Mouse (Mus musculus) MEL-GATA-1-ER (cell line): ENCODE data around the gene Vwa1.
A peak's percentile ranks its signal among the peaks of the same experiment; 100 is the strongest.
"Not testable (repeated sequence)": the region's sequence is repeated elsewhere in the genome, so short reads cannot be mapped to it uniquely, and the experiment has no call there.

Experiments
- DNase-seq: peaks from one replicate; pipeline ENCODE4 v3.0.0-alpha.2; 2012; ENCODE audit warnings: low read depth; ENCODE audit errors: extremely low read depth

Gene Vwa1

DNA sequence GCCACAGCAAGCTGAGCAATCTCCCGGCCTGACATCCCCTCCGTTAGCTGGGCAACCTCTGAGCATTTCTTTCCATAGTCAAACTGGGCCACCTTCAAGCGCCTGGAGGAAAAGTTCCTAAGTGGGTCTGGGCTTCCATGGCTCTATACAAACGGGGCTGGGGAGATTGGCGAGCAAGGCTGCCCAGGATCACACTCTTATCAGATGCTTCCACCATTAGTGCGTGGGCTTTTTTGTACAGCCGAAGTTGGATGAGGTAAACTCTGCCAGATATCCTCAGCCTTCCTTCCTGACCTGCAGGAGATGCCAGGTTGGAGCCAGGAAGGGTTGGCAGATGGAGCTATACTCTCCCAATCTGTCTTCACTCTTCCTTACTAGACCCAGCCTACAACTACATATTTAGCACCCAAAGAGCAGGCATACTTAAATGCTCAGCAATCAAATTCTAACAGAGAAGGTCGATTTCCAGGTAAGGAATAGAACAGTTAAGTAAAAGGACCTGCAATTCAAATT is 28.4 kb downstream of the Vwa1 start:
- DNase-seq: no peak

DNA sequence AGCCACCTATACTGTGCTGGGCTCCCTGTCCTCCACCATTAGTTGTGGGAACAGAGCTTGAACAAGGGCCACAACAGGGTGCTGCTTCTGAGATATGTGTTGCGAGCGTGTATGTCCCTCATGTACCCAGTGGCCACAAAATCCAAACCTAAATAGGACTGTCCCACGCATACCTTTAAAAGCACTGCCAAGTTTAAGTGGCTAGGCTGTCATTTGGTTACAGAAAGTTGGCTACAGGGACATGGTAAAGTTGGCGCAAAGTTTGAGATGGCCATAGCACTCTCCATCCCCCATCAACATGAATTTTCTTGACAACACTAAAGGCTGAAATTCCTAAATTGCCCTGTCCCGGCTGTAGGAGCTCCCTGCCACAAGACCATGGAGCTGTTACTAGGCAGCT is 29.4 kb downstream of the Vwa1 start:
- no peak for DNase-seq

DNA sequence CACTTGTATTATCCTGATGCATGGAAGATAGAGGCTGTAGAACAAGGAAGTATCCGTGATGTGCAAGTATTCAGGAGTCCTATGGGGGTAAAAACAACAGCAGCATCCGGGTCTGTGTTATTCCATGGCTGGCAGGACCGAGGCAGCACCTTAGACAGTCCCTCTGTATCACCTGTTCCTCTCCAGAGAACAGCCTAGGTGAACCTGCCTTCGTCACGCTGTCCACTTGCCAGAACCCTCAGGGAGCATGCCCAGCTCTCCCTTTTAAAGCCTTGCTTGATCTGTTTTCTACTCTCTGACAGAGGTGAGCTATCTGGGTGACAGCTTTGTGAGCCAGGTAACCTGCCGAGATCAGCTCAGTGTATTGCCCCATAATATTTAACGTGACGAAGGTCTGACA is 30.0 kb downstream of the Vwa1 start:
- no peak for DNase-seq

DNA sequence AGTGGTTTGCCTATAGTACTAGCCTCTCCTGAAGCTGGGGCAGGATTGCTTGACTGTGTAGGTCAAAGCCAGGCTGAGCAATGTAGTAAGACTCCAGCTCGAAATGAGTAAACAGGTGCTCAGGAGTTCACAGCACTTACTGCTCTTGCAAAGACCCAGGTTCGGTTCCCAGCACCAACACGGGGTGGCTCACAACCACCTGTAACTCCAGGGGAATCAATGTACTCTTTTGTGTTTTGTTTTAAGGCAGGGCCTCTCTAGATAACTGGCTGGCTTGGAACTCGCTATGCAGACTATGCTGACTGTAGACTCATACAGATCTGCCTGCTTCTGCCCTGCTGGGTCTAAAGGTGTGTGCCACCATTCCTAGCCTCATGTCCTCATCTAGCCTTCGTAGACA is 31.8 kb downstream of the Vwa1 start:
- DNase-seq: no peak

DNA sequence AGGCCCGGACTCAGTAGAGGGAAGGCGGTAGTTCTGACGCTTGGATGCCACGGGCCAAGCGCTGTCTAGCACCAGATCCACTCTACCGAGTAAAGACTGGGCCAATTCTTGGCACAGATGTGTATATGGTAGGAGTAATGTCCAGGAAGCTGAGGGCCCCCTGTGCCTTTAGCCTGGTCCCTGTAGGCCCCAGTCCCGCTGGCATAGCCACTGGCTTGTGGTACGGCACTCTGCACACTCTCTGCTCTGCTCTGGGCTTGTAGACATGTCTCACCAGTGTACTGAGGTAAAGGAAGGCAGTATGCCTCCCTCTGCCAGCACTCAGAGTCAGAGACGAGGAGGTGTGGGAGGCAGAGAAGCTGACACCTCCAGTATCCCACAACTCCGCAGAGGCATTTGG is 33.8 kb downstream of the Vwa1 start:
- not testable (repeated sequence) for DNase-seq

DNA sequence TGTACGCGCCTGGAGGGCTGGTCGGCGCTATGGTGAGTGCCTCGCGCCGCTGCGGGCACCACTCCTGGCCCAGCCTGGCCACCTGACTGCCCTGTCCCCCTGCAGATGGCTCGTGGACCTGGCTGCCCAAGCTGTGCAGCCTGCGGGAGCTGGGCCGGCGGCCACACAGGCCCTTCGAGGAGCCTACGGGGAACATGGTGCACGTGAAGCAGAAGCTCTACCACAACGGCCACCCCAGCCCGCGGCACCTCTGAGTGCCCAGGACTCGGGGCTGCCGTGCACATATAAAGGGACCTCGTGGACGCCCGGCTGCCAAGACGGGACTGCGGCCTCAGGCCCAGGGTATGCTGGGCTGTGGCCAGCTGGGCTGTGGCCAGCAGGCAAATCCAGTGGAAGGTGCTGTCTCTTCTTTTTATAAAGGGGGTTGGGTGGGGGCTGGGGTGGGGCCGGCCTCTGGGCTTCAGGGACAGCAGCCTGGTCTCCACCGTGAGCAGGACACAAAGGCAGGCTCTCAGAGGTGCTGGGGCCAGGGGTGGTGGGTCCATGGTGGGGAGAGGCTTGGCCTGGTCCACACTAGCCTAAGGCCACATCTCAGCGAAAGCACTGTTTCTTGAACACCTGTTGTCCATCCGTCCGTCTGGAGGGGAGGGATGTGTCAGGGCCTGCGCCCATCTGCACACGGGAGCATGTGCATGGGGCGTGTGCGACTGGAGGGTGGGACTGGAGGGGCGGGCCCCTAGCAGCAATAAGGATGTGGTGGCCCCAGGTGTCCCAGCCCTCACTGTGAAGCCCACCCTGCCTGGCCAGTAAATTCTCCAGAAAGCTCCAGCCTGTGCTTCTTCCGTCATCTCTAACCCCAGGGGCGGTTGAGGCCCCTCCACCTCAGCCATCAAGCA is 34.5 kb downstream of the Vwa1 start:
- DNase-seq: no peak

DNA sequence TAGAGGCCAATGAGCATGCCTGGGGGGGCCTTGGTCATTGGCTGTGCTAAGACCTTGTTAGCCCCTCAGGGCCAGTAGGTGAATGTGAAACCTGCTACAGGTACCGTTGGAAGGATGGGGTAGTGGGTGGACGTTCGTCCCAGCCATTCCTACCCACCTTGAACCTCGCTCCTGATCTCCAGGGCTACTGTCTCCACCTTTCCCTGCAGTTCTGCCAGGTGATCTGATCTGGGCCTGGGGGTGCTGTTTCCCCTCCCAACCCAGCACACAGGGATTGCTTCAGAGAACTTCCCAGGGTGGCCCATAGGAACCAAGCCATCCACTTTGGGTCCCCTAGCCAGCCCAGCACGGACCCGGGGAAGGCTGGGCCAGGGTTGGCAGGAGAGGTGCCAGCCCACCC is 35.3 kb downstream of the Vwa1 start:
- DNase-seq: no peak

DNA sequence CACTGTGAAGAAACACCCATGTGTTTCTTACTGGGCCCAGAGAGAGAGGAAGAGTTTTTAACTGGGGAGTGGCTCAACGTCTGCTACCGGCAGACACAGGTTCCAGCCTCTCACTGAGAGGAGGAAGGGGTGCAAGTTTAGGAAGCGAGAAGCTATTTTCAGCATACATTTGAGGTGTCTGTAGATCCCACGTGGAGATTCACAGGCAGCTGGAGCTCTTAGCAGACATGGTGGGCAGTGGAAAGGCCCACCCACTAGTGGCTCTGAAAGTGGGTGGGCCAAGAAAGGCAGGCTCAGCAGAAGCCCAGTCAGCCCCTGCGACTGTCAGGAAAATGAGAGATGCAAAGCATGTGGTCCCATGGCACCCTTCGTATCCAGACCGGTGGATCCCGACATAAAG is 36.2 kb downstream of the Vwa1 start:
- DNase-seq: no peak

DNA sequence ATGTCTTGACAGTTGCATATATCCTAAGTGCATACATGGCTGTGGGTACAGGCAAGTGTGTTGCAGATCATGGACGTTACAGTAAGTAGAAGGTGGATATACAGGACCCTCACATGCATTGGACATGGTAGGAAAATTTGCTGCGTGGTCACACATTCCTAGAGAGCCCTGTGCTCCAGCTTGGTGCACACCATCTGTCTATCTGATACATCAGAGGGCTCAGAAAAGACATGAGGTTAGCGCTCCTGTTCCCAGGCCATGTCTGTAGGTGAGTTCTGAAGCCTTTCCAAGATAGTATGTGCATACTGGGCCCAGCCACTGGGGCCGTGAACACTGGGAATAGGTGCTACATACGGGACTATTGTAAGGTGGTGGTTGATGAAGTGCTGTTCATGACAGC is 38.1 kb downstream of the Vwa1 start:
- DNase-seq: no peak

DNA sequence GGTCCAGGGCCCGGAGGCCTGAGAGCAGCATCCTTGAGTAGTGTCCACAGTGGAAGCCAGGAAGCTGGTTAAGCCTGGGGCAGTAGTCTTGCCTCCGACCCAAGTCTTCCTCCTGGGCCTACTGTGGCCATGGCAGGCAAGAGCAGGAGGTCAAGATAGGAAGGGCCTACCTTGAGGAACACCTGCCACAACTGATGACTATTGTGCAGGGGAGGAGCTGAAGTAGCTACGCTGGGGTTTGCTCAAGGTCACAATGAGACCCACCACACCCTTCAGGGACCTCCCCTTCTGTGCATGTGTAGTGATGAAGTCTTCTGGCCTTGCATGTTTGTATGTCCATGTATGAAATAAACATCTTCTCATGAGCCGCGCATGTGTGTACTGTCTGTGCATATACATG is 38.7 kb downstream of the Vwa1 start:
- DNase-seq: no peak

DNA sequence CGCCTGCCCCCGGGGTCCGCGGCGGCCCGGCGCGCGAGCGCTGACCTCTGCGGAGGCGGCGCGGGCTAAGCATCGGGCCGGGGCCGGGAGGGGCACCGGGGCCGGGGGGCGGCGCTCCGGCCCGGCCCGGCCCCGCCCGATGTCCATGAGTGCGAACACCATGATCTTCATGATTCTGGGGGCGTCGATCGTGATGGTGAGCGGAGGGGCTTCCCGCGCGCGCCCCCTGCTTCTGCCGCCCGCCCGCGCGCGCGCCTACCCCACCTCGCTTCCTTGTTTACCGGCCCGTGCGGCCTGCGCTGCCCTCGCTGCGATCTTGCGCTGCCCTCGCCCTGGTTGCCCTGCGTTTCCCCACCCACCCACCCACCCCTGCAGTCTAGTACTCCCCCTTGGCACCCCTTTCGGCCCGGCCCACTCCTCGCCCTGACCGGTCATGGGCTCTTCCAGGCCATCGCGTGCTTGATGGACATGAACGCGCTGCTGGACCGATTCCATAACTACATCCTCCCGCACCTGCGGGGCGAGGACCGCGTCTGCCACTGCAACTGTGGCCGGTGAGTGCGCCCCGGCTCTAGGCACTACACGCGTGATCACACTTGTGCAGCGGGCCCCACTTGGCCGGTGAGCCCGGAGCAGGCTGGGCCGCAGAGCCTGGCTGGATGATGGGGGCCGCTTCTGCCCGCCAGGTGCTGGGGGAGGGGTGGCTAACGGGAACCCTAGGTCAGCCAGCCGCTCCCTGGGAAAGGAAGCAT is 39.4 kb downstream of the Vwa1 start:
- no peak for DNase-seq

DNA sequence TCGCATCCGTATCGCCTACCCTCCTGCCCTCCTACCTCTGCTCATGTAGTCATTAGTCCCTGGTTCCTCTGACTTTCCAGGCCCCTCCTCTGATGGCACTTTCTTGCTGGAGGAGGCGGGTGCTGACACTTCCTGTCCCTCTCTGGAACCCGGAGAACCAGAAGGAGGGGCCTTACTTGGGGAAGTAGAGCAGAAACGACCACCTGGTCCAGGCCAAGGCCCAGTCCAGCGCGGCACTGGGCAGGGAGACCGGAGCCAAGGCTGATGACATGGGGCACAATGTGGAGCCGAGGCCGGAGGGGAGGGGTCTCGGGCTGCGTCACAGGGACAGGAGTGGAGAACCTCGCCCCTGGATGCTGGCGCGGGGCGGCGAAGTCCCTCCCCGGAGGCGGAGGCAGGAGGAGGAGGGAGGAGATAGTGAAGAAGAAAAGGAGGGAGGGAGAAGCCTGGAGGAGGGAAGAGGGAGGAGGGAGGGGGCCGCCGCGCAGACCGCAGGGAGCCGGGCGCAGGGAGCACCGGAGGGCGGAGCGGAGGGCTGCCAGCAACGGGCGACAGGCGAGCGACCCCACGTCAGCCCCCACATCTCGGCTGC is 40.1 kb downstream of the Vwa1 start, which contains the start of gene Tmem240:
TSS of gene Tmem240 (plus strand) at position 451 of the 592 bp plus-strand sequence.
- peak; percentile 78 for DNase-seq

DNA sequence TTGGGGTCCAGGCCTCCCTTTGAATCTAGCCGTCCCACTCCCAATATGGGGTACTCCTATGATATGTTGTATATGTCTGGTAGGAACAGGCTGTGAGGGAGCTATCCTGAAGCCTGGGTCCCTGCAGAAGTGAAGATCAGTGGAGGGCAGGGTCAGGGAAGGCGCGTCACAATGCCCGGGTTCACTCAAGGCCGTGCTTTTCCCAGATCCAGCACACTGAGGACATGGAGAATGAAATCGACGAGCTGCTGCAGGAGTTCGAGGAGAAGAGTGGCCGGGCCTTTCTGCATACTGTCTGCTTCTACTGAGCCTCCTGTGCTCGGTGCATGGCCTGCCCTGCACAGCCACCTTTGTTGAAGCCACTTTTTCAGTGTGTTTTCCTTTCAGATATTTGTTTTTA is 41.2 kb downstream of the Vwa1 start:
- no peak for DNase-seq

DNA sequence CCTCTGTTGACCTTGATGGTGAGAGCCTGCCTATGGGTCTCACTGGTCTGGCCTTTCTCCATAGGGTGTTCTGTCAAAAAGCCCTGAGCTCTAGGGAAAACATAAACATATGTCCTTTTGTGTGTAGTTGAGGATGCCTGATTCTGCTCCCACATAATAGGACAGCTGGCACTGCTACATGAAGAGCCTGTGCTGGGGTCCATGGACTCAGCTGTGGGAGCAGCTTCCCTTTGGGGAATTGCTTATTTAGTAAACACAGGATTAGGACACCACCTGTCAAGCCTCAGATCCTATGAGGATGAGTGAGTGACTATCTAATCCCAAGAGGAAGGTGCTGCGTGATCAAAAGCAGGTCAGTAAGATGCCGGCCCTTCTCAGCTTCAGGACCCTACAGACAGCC is 46.5 kb downstream of the Vwa1 start:
- no peak for DNase-seq

DNA sequence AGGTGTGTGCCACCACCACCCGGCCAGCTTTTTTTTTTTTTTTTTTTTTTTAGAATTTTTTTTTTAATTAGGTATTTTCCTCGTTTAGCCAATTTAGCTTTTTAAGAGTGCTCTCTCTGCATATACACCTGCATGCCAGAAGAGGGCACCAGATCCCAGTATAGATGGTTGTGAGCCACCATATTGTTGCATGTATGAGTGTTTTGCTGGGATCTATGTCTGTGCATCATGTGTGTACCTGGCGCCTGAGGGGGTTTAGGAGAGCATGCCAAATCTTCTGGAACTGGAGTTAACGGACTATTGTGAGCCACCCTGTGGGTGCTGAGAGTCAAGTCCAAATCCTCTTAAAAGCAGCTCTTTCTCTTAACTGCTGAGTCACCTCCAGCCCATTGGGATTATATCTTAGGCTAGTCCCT is 52.8 kb downstream of the Vwa1 start:
- no peak for DNase-seq
